Mouse (Mus musculus) adrenal gland, adult 18-20 months (tissue): Measurements from ENCODE around the gene Cct8l1. TPM values are rescaled to one million over a fixed set of nuclear protein-coding genes. Genes with fewer than 3 reads are reported as not detected.

Experiments
- total RNA-seq, 2 experiments: library from RNA; stranded (reverse); gene quantifications; 1 replicate in 1 of 2; 2 replicates in 1 of 2; pipeline ENCODE4 v1.2.3; 2021

Gene Cct8l1
- total RNA-seq, 2 experiments from 2014 or later, result 0.17 TPM; not detected in 1

Other genes starting within 250 kb of the Cct8l1 start
- 10 to 100 TPM; 45.0 to 49.1 TPM for gene Kmt2c, start 17.3 kb upstream of the Cct8l1 start, total RNA-seq
- gene Xrcc2, start 189.8 kb downstream of the Cct8l1 start, total RNA-seq, result 1 to 10 TPM; 2.7 to 4.7 TPM
- gene Actr3b, start 243.9 kb downstream of the Cct8l1 start, total RNA-seq, result 10 to 100 TPM in 1 of 2 experiments, 1 to 10 TPM in 1; 5.7 to 11.3 TPM